Mouse (Mus musculus) thymus, adult 2 months (tissue): ENCODE measurements around the gene Lsamp.

Source experiments
- CTCF ChIP-seq: fragments of 200-500 bp; IDR thresholded peaks from 2 replicates; pipeline ENCODE4 v1.5.1; 2012; ENCODE audit warnings: mild to moderate bottlenecking, control low read depth, low read length, moderate library complexity, borderline replicate concordance; ENCODE audit not compliant: control insufficient read depth, poor library complexity, insufficient read depth; ENCODE audit errors: extremely low read depth
- POLR2A ChIP-seq: fragments of 200-500 bp; IDR thresholded peaks from 2 replicates; pipeline ENCODE4 v1.6.1; 2012; ENCODE audit warnings: mild to moderate bottlenecking, low read length, control low read depth, moderate library complexity; ENCODE audit not compliant: control insufficient read depth, poor library complexity, insufficient read depth; ENCODE audit errors: extremely low read depth

- TF ChIP-seq CTCF (no peak), POLR2A (no peak)
Measured at GRCm38 (mm10) chr16:40656871-40657270, 672.7 kb downstream of the Lsamp start.
